10 mouse cellular contexts compared by ENCODE assay signal in genomic region chr14:54786489-54786888, GRCm38 (mm10). TPM values are rescaled to one million over a fixed set of nuclear protein-coding genes. Genes with fewer than 3 reads are reported as not detected.
A peak's percentile ranks its signal among the peaks of the same experiment; 100 is the strongest.
DNase-seq lines count a peak whose midpoint lies in the region; ATAC-seq lines count a peak whose summit lies in the region.
"Had no signal": no experiment of that assay in that cellular context is flagged by ENCODE, and none has a peak within 500 bp of the region (broad histone marks: within the 10 kb centered on the region; RNA-seq: fewer than 3 reads in every experiment).

No protein-coding gene starts in this region.

- no peak overlapping the region for H3K9ac ChIP-seq in intestine, embryonic 15.5 days
- H3K9ac ChIP-seq in neural tube, embryonic 15.5 days (replicated peaks), result no peak overlapping the region
- H3K9ac ChIP-seq: hindbrain, embryonic 13.5 days; liver, embryonic 14.5 days had no signal

- H3K9me3 ChIP-seq in intestine, embryonic 15.5 days, result no peaks in the 10 kb centered on the region
- H3K9me3 ChIP-seq in neural tube, embryonic 15.5 days (replicated peaks), result no peaks in the 10 kb centered on the region
- H3K9me3 ChIP-seq: hindbrain, embryonic 13.5 days had no signal

- WGBS in intestine, embryonic 15.5 days, result 16% methylated on average over 10 of the region's 10 CpGs
- WGBS in neural tube, embryonic 15.5 days, result 60% methylated on average over 10 of the region's 10 CpGs

- H3K4me2 ChIP-seq in intestine, embryonic 15.5 days (replicated peaks), result peak overlapping the region; percentile 31; the same call in 1 of the 2 replicates
- H3K4me2 ChIP-seq in neural tube, embryonic 15.5 days, result no peak overlapping the region
- H3K4me2 ChIP-seq: hindbrain, embryonic 13.5 days had no signal

- no peaks in the 10 kb centered on the region for H3K27me3 ChIP-seq in intestine, embryonic 15.5 days (replicated peaks)
- no peaks in the 10 kb centered on the region for H3K27me3 ChIP-seq in neural tube, embryonic 15.5 days (replicated peaks)

- no peaks in the 10 kb centered on the region for H3K36me3 ChIP-seq in intestine, embryonic 15.5 days
- H3K36me3 ChIP-seq in neural tube, embryonic 15.5 days, result no peaks in the 10 kb centered on the region
- H3K36me3 ChIP-seq: hindbrain, embryonic 13.5 days had no signal

- peak; percentile 30 for DNase-seq in lung, postnatal 10 days
- DNase-seq in lung, postnatal 14 days, result no peak
- DNase-seq in cerebellum, adult 9-11 months, result peak; percentile 37
- DNase-seq in testis, postnatal 10 days (ENCODE audit: low spot score), result peak; percentile 79

- H3K4me3 ChIP-seq in intestine, embryonic 15.5 days (replicated peaks), result no peak overlapping the region
- H3K4me3 ChIP-seq in neural tube, embryonic 15.5 days (replicated peaks), result no peak overlapping the region
- H3K4me3 ChIP-seq: hindbrain, embryonic 13.5 days had no signal

- H3K4me1 ChIP-seq in intestine, embryonic 15.5 days (replicated peaks), result 0 out of 2 replicates have a peak, but pooled peaks cover 4% of the 10 kb centered on the region
- H3K4me1 ChIP-seq in neural tube, embryonic 15.5 days, result peaks cover 12% of the 10 kb centered on the region; the same call in 1 of the 2 replicates
- H3K4me1 ChIP-seq: hindbrain, embryonic 13.5 days had no signal

- peak; percentile 92 for ATAC-seq in intestine, embryonic 15.5 days
- no peak for ATAC-seq in neural tube, embryonic 15.5 days (ENCODE audit: low FRiP score)
- ATAC-seq in erythroid progenitor cell, adult 5-6 weeks (replicated peaks; ENCODE audit: low FRiP score, poor library complexity, severe bottlenecking), result no peak

- peak overlapping the region; percentile 38 for H3K27ac ChIP-seq in intestine, embryonic 15.5 days
- H3K27ac ChIP-seq in neural tube, embryonic 15.5 days (replicated peaks), result no peak overlapping the region
- H3K27ac ChIP-seq: hindbrain, embryonic 13.5 days; liver, embryonic 14.5 days had no signal

RNA-seq across cellular contexts. Expression of gene Slc7a8, which starts 4.7 kb away (rescaled TPM):
- 30.9 and 33.0 TPM in 2 replicates for polyA plus RNA-seq in intestine, embryonic 15.5 days (2015; fragmentation: Nextera tagmentation; extraction: Ambion mirVana)
- polyA plus RNA-seq in neural tube, embryonic 15.5 days (2015; fragmentation: Nextera tagmentation; extraction: Ambion mirVana), result 6.1 and 8.1 TPM in 2 replicates
- total RNA-seq in erythroid progenitor cell, adult 5-6 weeks (2015; ENCODE audit: low replicate concordance), result 7.1 and 11.9 TPM in 2 replicates
- total RNA-seq in erythroid progenitor cell, adult 5-6 weeks (2017; ENCODE audit: low replicate concordance), result 2.6 and 3.0 TPM in 2 replicates

RNA-seq across cellular contexts. Expression of gene Rnf212b, which starts 27.5 kb away (rescaled TPM):
- polyA plus RNA-seq in intestine, embryonic 15.5 days (2015; fragmentation: Nextera tagmentation; extraction: Ambion mirVana), result not detected in 2 replicates
- 0.19 TPM in 1 of 2 replicates, not detected in the other for polyA plus RNA-seq in neural tube, embryonic 15.5 days (2015; fragmentation: Nextera tagmentation; extraction: Ambion mirVana)
- total RNA-seq in erythroid progenitor cell, adult 5-6 weeks (2015; ENCODE audit: low replicate concordance), result not detected in 2 replicates
- total RNA-seq in erythroid progenitor cell, adult 5-6 weeks (2017; ENCODE audit: low replicate concordance), result not detected in 2 replicates
- total RNA-seq: neutrophil, adult 5-6 weeks had no signal
- polyA plus RNA-seq: hindbrain, embryonic 13.5 days; liver, embryonic 14.5 days had no signal
